In genomic region chr1:71507251-71507650, GRCm38 (mm10) we compare ENCODE assay signal across 11 mouse cellular contexts. TPM values are rescaled to one million over a fixed set of nuclear protein-coding genes. Genes with fewer than 3 reads are reported as not detected.
DNase-seq lines count a peak whose midpoint lies in the region; ATAC-seq and TF ChIP-seq lines count a peak whose summit lies in the region.
"Had no signal": no experiment of that assay in that cellular context is flagged by ENCODE, and none has a peak within 500 bp of the region (broad histone marks: within the 10 kb centered on the region; RNA-seq: fewer than 3 reads in every experiment).

No protein-coding gene starts in this region.

- no peak overlapping the region for H3K9ac ChIP-seq in neural tube, embryonic 15.5 days (replicated peaks)
- H3K9ac ChIP-seq in heart, adult 2 months (ENCODE audit: low read depth, low read length): no peak overlapping the region
- H3K9ac ChIP-seq: heart, embryonic 15.5 days had no signal

- peak overlapping the region; percentile 35; the same call in 1 of the 2 replicates for H3K27ac ChIP-seq in forebrain, embryonic 10.5 days
- no peak overlapping the region; the same call in 1 of the 2 replicates for H3K27ac ChIP-seq in limb, embryonic 10.5 days
- H3K27ac ChIP-seq in neural tube, embryonic 15.5 days (replicated peaks): peak overlapping the region; percentile 45; the same call in 1 of the 2 replicates
- no peak overlapping the region for H3K27ac ChIP-seq in heart, adult 2 months
- H3K27ac ChIP-seq: heart, embryonic 15.5 days had no signal

- 1% methylated on average over 9 of the region's 9 CpGs for WGBS in forebrain, embryonic 10.5 days
- 10% methylated on average over 9 of the region's 9 CpGs for WGBS in limb, embryonic 10.5 days
- 6% methylated on average over 9 of the region's 9 CpGs for WGBS in neural tube, embryonic 15.5 days
- 53% methylated on average over 9 of the region's 9 CpGs for WGBS in heart, adult 2 months

- TF ChIP-seq CTCF in heart, adult 2 months (IDR thresholded peaks at IDR 0.05): no peak

- TF ChIP-seq EP300 in heart, adult 2 months (IDR thresholded peaks at IDR 0.05; ENCODE audit: insufficient read depth, low read depth, low read length): no peak

- H3K4me3 ChIP-seq in forebrain, embryonic 10.5 days: no peak overlapping the region
- no peak overlapping the region for H3K4me3 ChIP-seq in limb, embryonic 10.5 days
- H3K4me3 ChIP-seq in neural tube, embryonic 15.5 days (replicated peaks): no peak overlapping the region
- H3K4me3 ChIP-seq in heart, adult 2 months: no peak overlapping the region
- H3K4me3 ChIP-seq: heart, embryonic 15.5 days had no signal

- TF ChIP-seq POLR2A in heart, adult 2 months (IDR thresholded peaks at IDR 0.05; ENCODE audit: insufficient read depth, low read depth, low read length): no peak

- peak; percentile 4 for DNase-seq in left cerebral cortex, postnatal 4 days
- no peak for DNase-seq in left cerebral cortex, adult 11 months (ENCODE audit: low spot score)
- DNase-seq in forebrain, embryonic 10.5 days (ENCODE audit: extremely low spot score, low spot score): peak; percentile 74
- peak; percentile 59 for DNase-seq in limb, embryonic 10.5 days (ENCODE audit: low spot score)
- DNase-seq in yolk sac, embryonic 10.5 days (ENCODE audit: low spot score): no peak
- no peak for DNase-seq in heart, adult 2 months
- no peak for DNase-seq in layer of hippocampus, postnatal 36 days
- DNase-seq: right cerebral cortex, postnatal 14 days; thymus, postnatal 25 days had no signal

- H3K27me3 ChIP-seq in forebrain, embryonic 10.5 days (ENCODE audit: poor library complexity, severe bottlenecking): peaks cover 6% of the 10 kb centered on the region
- no peaks in the 10 kb centered on the region for H3K27me3 ChIP-seq in limb, embryonic 10.5 days (ENCODE audit: low read depth, poor library complexity, severe bottlenecking)
- H3K27me3 ChIP-seq in neural tube, embryonic 15.5 days (replicated peaks): no peaks in the 10 kb centered on the region
- no peaks in the 10 kb centered on the region for H3K27me3 ChIP-seq in heart, adult 2 months (ENCODE audit: control insufficient read depth, insufficient read depth, low read length)
- H3K27me3 ChIP-seq: heart, embryonic 15.5 days had no signal

- intact Hi-C loops in left cerebral cortex, postnatal 4 days (cut with DNase I): loop anchor here (5.0 to 10.0 kb wide), 2 partner anchors 242 to 1715 kb away; no protein-coding TSS in a partner anchor
- intact Hi-C loops in heart, adult 2 months (cut with DNase I): loop anchor here (10.0 kb wide), 1 partner anchor 618 kb away; no protein-coding TSS in a partner anchor

- peaks cover 15% of the 10 kb centered on the region for H3K4me1 ChIP-seq in forebrain, embryonic 10.5 days
- peaks cover 4% of the 10 kb centered on the region; the same call in 1 of the 2 replicates for H3K4me1 ChIP-seq in limb, embryonic 10.5 days
- peaks cover 13% of the 10 kb centered on the region for H3K4me1 ChIP-seq in neural tube, embryonic 15.5 days
- no peaks in the 10 kb centered on the region for H3K4me1 ChIP-seq in heart, adult 2 months (ENCODE audit: control insufficient read depth, insufficient read depth, low read length)
- H3K4me1 ChIP-seq: heart, embryonic 15.5 days had no signal

- H3K79me2 ChIP-seq in heart, adult 2 months (replicated peaks; ENCODE audit: control insufficient read depth, insufficient read depth, low read length): no peaks in the 10 kb centered on the region

- H3K36me3 ChIP-seq in forebrain, embryonic 10.5 days (replicated peaks): no peaks in the 10 kb centered on the region
- H3K36me3 ChIP-seq in limb, embryonic 10.5 days: no peaks in the 10 kb centered on the region
- no peaks in the 10 kb centered on the region for H3K36me3 ChIP-seq in neural tube, embryonic 15.5 days
- H3K36me3 ChIP-seq in heart, adult 2 months (ENCODE audit: control insufficient read depth, insufficient read depth, low read length): no peaks in the 10 kb centered on the region
- H3K36me3 ChIP-seq: heart, embryonic 15.5 days had no signal

- H3K9me3 ChIP-seq in forebrain, embryonic 10.5 days: no peaks in the 10 kb centered on the region
- no peaks in the 10 kb centered on the region for H3K9me3 ChIP-seq in limb, embryonic 10.5 days (replicated peaks)
- H3K9me3 ChIP-seq in neural tube, embryonic 15.5 days (replicated peaks): no peaks in the 10 kb centered on the region
- H3K9me3 ChIP-seq: heart, embryonic 15.5 days had no signal

- H3K4me2 ChIP-seq in neural tube, embryonic 15.5 days: peak overlapping the region; percentile 26
- H3K4me2 ChIP-seq: heart, embryonic 15.5 days had no signal

- ATAC-seq in neural tube, embryonic 15.5 days (ENCODE audit: low FRiP score): peak; percentile 76; the same call in 1 of the 2 replicates

RNA-seq across cellular contexts. Expression of gene Atic, which starts 49.7 kb away (rescaled TPM):
- total RNA-seq in left cerebral cortex, postnatal 4 days (2021): 10 to 100 TPM; 55.5 to 60.7 TPM
- polyA plus RNA-seq in forebrain, embryonic 10.5 days (2016; fragmentation: Nextera tagmentation; extraction: Ambion mirVana): 75.0 and 79.1 TPM in 2 replicates
- polyA plus RNA-seq in limb, embryonic 10.5 days (2016; fragmentation: Nextera tagmentation; extraction: Ambion mirVana): 78.5 and 91.1 TPM in 2 replicates
- 34.1 and 53.4 TPM in 2 replicates for polyA plus RNA-seq in neural tube, embryonic 15.5 days (2015; fragmentation: Nextera tagmentation; extraction: Ambion mirVana)
- total RNA-seq in heart, adult 2 months (2021): 10 to 100 TPM; 21.5 to 23.3 TPM
- polyA plus RNA-seq in heart, adult 2 months (2012; rRNA removed): 15.3 and 21.8 TPM in 2 replicates
- 10 to 100 TPM; 32.1 to 34.6 TPM for total RNA-seq in layer of hippocampus, postnatal 36 days (2021)

Comparison
In these comparisons a context has a peak if more than half of its experiments do, and no peak if none do; other contexts are left out.
1. DNase-seq: peak in left cerebral cortex, postnatal 4 days (single experiment), forebrain, embryonic 10.5 days (single experiment) and limb, embryonic 10.5 days (single experiment); none in left cerebral cortex, adult 11 months (single experiment), yolk sac, embryonic 10.5 days (single experiment), heart, adult 2 months (0 of 2) and layer of hippocampus, postnatal 36 days (0 of 2).
2. H3K27ac ChIP-seq: peak in forebrain, embryonic 10.5 days (single experiment) and neural tube, embryonic 15.5 days (single experiment); none in limb, embryonic 10.5 days (single experiment) and heart, adult 2 months (single experiment).